Mouse (Mus musculus) embryonic facial prominence, embryonic 14.5 days (tissue): ENCODE data around the gene Creb3l2. TPM values are rescaled to one million over a fixed set of nuclear protein-coding genes. Genes with fewer than 3 reads are reported as not detected.

Experiments
- polyA plus RNA-seq: library from polyadenylated mRNA; unstranded; fragments of >200 nt; fragmentation: Nextera tagmentation; extraction: Ambion mirVana; gene quantifications from 2 replicates; pipeline ENCODE4 v1.2.1, GENCODE M21; 2014

The Creb3l2 gene
- polyA plus RNA-seq, 1 experiment from 2014 or later = 35.3 TPM

Other genes with a start within 250 kb of the Creb3l2 start
- gene Dgki, start 142.0 kb downstream of the Creb3l2 start, polyA plus RNA-seq = 0.92 and 1.0 TPM in 2 replicates
- not detected in 2 replicates for gene Akr1d1, start 88.0 kb upstream of the Creb3l2 start, polyA plus RNA-seq